Mouse (Mus musculus) liver, embryonic 11.5 days (tissue): Measurements from ENCODE around the gene Spon1. TPM values are rescaled to one million over a fixed set of nuclear protein-coding genes. Genes with fewer than 3 reads are reported as not detected.
A peak's percentile ranks its signal among the peaks of the same experiment; 100 is the strongest.

ENCODE experiments used
- ATAC-seq: fragments of 200-750 bp; cut with Nextera tagmentation; replicated peaks from 2 replicates; pipeline ENCODE4 v1.8.0; 2017; ENCODE audit warnings: moderate number of reproducible peaks, mild to moderate bottlenecking, moderate TSS enrichment, moderate library complexity; ENCODE audit not compliant: low FRiP score
- DNase-seq: peaks from one replicate; pipeline ENCODE4 v3.0.0-alpha.2; 2017; ENCODE audit warnings: low spot score
- H3K27ac ChIP-seq: fragments of 300-500 bp; sonication (generic); 2 replicates; pipeline ENCODE4 v1.5.1; 2014; ENCODE audit warnings: mild to moderate bottlenecking, low read depth, low read length, control low read depth
- H3K27me3 ChIP-seq: fragments of 300-500 bp; sonication (generic); replicated peaks from 2 replicates; pipeline ENCODE4 v1.6.1; 2014; ENCODE audit warnings: low read length, mixed read lengths; ENCODE audit not compliant: control insufficient read depth, insufficient read depth
- H3K36me3 ChIP-seq: fragments of 300-500 bp; sonication (generic); 2 replicates; pipeline ENCODE4 v1.6.1; 2014; ENCODE audit warnings: mild to moderate bottlenecking, low read length, moderate library complexity, mixed read lengths; ENCODE audit not compliant: control insufficient read depth, insufficient read depth
- H3K4me1 ChIP-seq: fragments of 300-500 bp; sonication (generic); replicated peaks from 2 replicates; pipeline ENCODE4 v1.6.1; 2014; ENCODE audit warnings: low read length, mixed read lengths; ENCODE audit not compliant: control insufficient read depth, insufficient read depth
- H3K4me2 ChIP-seq: fragments of 300-500 bp; sonication (generic); 2 replicates; pipeline ENCODE4 v1.6.1; 2014; ENCODE audit warnings: mild to moderate bottlenecking, control low read depth, moderate library complexity
- H3K4me3 ChIP-seq: fragments of 300-500 bp; sonication (generic); 2 replicates; pipeline ENCODE4 v1.5.1; 2014; ENCODE audit warnings: low read depth, low read length, control low read depth
- H3K9ac ChIP-seq: fragments of 300-500 bp; sonication (generic); 2 replicates; pipeline ENCODE4 v1.6.1; 2014; ENCODE audit warnings: low read depth, low read length, control low read depth
- H3K9me3 ChIP-seq: fragments of 300-500 bp; sonication (generic); 2 replicates; pipeline ENCODE4 v1.6.1; 2016; ENCODE audit warnings: low read length, inconsistent platforms, mixed read lengths; ENCODE audit not compliant: control insufficient read depth
- WGBS: fragments of 180-500 bp; shearing (Covaris S2); extraction: QIAGEN DNeasy Blood & Tissue Kit; methylation state at CpG from one replicate; pipeline ENCODE4 v1.1.7; 2014; 5-methylcytosine and 5-hydroxymethylcytosine counted together
- polyA plus RNA-seq: library from polyadenylated mRNA; unstranded; fragments of >200 nt; fragmentation: Nextera tagmentation; extraction: Ambion mirVana; gene quantifications from 2 replicates; pipeline ENCODE4 v1.2.1, GENCODE M21; 2014

The Spon1 gene
- polyA plus RNA-seq, 1 experiment from 2014 or later = 7.9 TPM

DNA sequence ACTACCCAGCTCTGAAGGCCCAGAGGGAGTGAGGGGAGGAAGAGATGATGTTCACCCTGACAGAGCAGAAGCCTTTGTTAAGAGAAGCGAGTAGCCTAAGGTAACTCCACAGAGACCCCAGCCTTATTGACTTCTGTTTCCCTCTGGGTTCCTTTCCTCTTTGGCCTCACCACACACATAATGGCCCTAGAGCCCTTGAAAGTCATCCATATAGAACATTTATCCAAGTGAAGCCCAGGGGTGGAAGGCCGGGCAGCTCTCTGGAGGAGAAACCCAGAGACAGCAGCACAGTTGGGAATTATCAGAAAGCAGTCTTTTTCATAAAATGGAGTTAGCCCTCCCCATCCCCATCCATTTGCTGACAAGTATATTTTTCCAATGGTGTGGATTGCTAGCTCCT lies 75.7 kb downstream of the Spon1 start:
- Histone ChIP-seq H3K9ac (no peak overlapping the region), H3K27ac (no peak overlapping the region)
- 76% methylated on average over 2 of the region's 2 CpGs for WGBS

DNA sequence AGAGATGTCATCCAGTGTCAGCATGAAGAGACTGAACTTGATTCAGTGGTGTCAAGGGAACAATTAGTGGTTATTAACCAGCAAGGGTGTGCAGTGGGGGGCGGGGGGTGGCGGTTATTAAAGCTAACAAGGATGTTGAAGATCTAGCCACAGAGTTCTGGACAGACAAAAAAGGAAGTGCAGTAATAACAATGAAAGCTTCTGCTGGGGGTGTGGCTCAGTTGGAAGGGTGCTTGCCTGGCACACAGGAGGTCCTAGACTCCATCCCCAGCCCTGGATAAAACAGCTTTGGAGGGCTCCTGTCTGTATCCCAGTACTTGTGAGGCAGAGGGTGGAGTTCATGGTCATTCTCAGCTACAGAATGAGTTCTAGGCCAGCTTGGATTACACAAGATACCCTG lies 77.4 kb downstream of the Spon1 start:
- no peak for ATAC-seq

More for the DNA sequence above, 75.7 kb downstream of the Spon1 start:
- ATAC-seq (no peak), DNase-seq (no peak)
- Histone ChIP-seq H3K4me1 (no peaks in the 10 kb centered on the region), H3K27me3 (no peaks in the 10 kb centered on the region), H3K4me2 (no peak overlapping the region), H3K36me3 (no peaks in the 10 kb centered on the region), H3K4me3 (no peak overlapping the region), H3K9me3 (no peaks in the 10 kb centered on the region)

DNA sequence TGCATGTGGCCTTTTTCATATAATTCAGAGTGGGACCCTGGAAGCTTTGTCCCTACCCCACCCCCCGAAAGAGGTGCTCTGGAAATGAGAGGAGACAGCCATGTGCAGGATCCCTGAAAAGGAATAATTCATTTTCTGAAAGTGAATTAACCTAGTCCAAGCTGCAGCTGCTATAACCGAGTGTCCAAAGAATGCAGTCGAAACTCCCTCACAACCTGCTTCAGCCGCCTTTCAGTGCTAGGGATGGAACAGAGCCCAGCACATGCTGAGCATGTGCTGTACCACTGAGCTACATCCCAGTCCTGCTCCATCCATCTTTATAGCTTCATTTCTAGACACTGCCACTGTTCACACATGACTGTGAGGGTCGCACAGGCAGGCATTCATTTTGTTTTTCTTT lies 79.4 kb downstream of the Spon1 start:
- Histone ChIP-seq H3K27ac (no peak overlapping the region), H3K9me3 (no peaks in the 10 kb centered on the region), H3K4me3 (no peak overlapping the region), H3K27me3 (no peaks in the 10 kb centered on the region), H3K9ac (no peak overlapping the region), H3K4me1 (no peaks in the 10 kb centered on the region), H3K36me3 (no peaks in the 10 kb centered on the region), H3K4me2 (no peak overlapping the region)
- DNase-seq (no peak), ATAC-seq (no peak)
- WGBS = 82% methylated on average over 5 of the region's 5 CpGs

More for the DNA sequence above, 77.4 kb downstream of the Spon1 start:
- DNase-seq = no peak
- no peak overlapping the region for H3K9ac ChIP-seq
- no peaks in the 10 kb centered on the region for H3K4me1 ChIP-seq
- H3K36me3 ChIP-seq = no peaks in the 10 kb centered on the region
- no peak overlapping the region for H3K4me3 ChIP-seq
- no peak overlapping the region for H3K27ac ChIP-seq
- no peak overlapping the region for H3K4me2 ChIP-seq
- H3K9me3 ChIP-seq = no peaks in the 10 kb centered on the region
- no peaks in the 10 kb centered on the region for H3K27me3 ChIP-seq
- 56% methylated on average over 2 of the region's 2 CpGs for WGBS

DNA sequence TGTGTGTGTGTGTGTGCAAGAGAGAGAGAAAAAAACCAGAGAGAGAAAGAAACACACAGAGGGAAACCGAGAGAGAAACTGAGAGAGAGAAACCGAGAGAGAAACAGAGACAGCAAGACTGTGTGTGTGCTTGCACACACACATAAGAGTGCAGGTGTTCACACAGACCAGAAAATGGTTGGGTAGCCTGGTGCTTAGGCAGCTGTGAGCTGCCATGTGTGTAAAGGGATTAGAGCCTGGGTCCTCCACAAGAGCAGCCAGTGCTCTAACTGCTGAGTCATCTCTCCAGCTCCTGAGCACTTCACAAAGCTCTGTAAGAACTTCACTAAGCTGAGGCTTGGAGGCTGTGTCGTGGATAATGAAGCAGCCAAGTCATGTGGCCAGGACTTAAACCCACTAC lies 80.8 kb downstream of the Spon1 start:
- ATAC-seq (peak; percentile 79), DNase-seq (no peak)
- WGBS = 54% methylated on average over 3 of the region's 3 CpGs
- no peaks in the 10 kb centered on the region for H3K27me3 ChIP-seq
- H3K36me3 ChIP-seq = no peaks in the 10 kb centered on the region
- H3K4me2 ChIP-seq = no peak overlapping the region
- H3K9ac ChIP-seq = no peak overlapping the region
- H3K9me3 ChIP-seq = no peaks in the 10 kb centered on the region
- H3K4me3 ChIP-seq = no peak overlapping the region
- no peaks in the 10 kb centered on the region for H3K4me1 ChIP-seq
- no peak overlapping the region for H3K27ac ChIP-seq

DNA sequence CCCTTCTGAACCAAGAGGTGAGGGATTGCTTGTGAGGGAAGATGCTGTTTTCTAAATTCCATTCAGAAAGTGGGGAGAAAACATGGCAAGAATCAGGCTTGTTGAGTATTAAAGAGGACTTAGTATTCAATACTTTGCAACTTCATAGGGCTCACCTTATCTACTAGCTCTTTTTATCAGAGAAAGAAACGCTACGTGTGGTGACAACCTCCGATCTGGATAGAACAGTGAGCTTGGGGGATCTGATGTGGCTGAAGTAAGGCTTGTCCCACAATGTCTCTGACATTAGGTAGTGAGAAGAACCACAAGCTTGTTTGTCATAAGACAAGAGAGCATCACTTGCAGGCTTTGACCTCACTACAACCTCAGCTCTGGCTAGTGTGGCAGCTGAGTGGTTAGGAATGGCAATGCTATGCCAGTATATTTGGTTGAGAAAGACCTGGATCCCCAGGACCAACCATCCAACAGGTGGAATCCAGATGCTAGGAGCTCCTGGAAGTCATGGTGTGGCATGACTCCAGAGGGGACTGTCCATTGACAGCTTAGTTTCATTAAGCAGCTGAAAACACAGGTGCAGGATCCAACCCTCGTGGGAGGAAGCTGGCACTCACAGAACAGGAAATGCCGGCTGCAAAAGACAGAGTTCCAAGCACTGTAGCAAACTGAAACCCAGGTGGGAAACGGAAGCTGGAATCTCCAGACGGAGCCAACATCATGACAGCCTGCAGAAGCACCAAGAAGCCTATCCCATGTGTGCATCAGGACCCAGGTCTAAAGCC lies 81.4 kb downstream of the Spon1 start:
- Histone ChIP-seq H3K9ac (no peak overlapping the region), H3K27me3 (no peaks in the 10 kb centered on the region), H3K4me3 (no peak overlapping the region), H3K36me3 (no peaks in the 10 kb centered on the region), H3K9me3 (no peaks in the 10 kb centered on the region), H3K27ac (no peak overlapping the region), H3K4me1 (no peaks in the 10 kb centered on the region), H3K4me2 (no peak overlapping the region)
- ATAC-seq (peak; percentile 45; the same call in 1 of the 2 replicates), DNase-seq (no peak)
- 59% methylated on average over 7 of the region's 7 CpGs for WGBS

DNA sequence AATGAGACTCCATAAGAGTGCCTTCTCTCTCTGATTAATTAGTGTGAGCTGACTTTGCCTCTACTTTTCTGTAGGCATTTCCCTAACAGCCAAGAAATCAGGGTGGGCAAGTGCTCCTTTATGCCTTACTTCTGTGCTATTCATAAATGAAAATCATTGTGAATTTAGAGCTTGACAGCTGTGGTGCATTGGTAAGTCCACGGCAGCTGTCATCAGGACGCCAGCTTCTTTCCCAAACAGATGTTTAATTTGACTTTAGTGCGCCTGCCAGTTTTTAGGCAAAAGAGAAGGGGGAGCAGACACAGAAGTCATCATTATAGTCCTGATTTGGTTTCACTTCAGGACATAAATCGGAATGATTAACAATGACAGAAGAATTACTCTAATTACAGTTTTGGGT lies 84.6 kb downstream of the Spon1 start:
- Histone ChIP-seq H3K4me3 (no peak overlapping the region), H3K36me3 (no peaks in the 10 kb centered on the region), H3K4me1 (no peaks in the 10 kb centered on the region), H3K27ac (no peak overlapping the region), H3K9ac (no peak overlapping the region), H3K9me3 (no peaks in the 10 kb centered on the region), H3K27me3 (no peaks in the 10 kb centered on the region), H3K4me2 (no peak overlapping the region)
- ATAC-seq (no peak), DNase-seq (no peak)
- WGBS = 72% methylated on average over 4 of the region's 4 CpGs

DNA sequence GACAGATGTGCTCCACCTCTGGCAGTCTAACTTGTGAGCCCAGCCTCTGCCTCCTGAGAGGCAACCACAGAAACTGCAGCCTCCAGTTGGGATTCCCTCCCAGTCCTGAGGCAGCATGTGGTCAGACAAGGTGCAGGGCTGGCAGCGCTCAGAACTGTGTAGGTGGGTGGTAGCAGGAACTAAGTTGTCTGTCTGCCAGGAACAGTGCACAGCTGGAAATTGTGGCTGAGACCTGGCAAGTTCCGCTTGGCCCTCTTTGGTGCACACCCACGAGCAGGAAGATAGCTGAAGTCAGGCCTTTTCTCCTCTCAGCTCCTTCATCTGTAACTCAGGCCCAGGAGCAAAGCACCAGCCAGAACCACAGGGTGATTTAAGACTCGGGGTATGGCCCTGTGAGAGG lies 89.6 kb downstream of the Spon1 start:
- WGBS = 74% methylated on average over 4 of the region's 4 CpGs
- H3K27ac ChIP-seq = no peak overlapping the region
- ATAC-seq = no peak
- no peak for DNase-seq
- no peaks in the 10 kb centered on the region for H3K4me1 ChIP-seq
- H3K36me3 ChIP-seq = no peaks in the 10 kb centered on the region
- H3K4me2 ChIP-seq = no peak overlapping the region
- no peaks in the 10 kb centered on the region for H3K27me3 ChIP-seq
- H3K4me3 ChIP-seq = no peak overlapping the region
- no peaks in the 10 kb centered on the region for H3K9me3 ChIP-seq
- H3K9ac ChIP-seq = no peak overlapping the region

DNA sequence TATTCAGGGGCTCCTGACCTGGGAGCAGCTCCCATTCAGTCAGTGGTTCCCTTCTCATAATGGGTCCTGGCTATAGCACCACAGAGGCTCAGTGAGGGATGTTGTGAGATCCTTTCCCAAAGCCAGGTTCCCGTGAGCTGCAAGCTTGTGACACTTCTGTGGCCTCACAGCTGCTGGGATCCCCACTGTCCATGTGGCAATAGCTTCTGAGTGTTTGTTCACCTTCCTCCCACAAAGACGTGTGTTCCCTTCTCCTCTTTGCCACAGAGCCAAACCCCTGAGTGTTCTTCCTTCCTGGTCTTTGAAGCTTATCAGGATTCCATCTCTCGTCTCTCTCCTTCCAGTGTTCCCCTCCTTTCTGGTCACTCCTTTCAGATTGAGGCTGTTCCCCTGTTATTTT lies 90.3 kb downstream of the Spon1 start:
- Histone ChIP-seq H3K27me3 (no peaks in the 10 kb centered on the region), H3K36me3 (no peaks in the 10 kb centered on the region), H3K4me2 (no peak overlapping the region), H3K9ac (no peak overlapping the region), H3K9me3 (no peaks in the 10 kb centered on the region), H3K27ac (no peak overlapping the region), H3K4me3 (no peak overlapping the region), H3K4me1 (no peaks in the 10 kb centered on the region)
- WGBS = 35% methylated on average over 3 of the region's 3 CpGs
- ATAC-seq (no peak), DNase-seq (no peak)

DNA sequence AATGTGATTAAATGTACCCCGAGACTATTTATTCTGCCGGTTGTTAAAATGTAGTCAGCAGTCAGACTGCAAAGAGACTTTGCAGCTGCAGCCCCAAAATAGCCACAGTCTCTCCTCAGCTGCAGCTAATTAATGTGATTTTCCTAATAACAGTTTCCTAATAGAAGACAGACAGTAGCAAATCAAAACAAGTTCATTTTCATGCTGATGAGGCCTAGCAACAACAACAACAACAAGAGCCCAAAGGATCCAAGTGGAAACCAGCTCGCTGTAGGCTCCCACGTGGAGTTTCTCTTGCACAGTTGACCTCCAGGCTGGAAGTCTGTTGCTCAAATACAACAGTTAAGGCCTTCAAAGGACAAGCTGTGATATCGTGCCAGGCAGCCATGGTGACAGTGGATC lies 93.7 kb downstream of the Spon1 start:
- no peak for ATAC-seq
- H3K36me3 ChIP-seq = no peaks in the 10 kb centered on the region
- WGBS = 76% methylated on average over 5 of the region's 5 CpGs
- no peaks in the 10 kb centered on the region for H3K27me3 ChIP-seq
- no peak overlapping the region for H3K27ac ChIP-seq
- H3K4me3 ChIP-seq = no peak overlapping the region
- no peak for DNase-seq
- no peaks in the 10 kb centered on the region for H3K4me1 ChIP-seq
- no peak overlapping the region for H3K9ac ChIP-seq
- no peak overlapping the region for H3K4me2 ChIP-seq
- H3K9me3 ChIP-seq = no peaks in the 10 kb centered on the region
